Mouse (Mus musculus) small intestine, adult 2 months (tissue): Measurements from ENCODE around the gene Ube2j1.

Source experiments
- CTCF ChIP-seq: fragments of 200-500 bp; IDR thresholded peaks from 2 replicates; pipeline ENCODE4 v1.5.1; 2012; ENCODE audit warnings: low read depth, mild to moderate bottlenecking, control low read depth, inconsistent platforms, low read length, moderate library complexity, mixed read lengths; ENCODE audit not compliant: insufficient replicate concordance, insufficient read length; ENCODE audit errors: extremely low read depth
- POLR2A ChIP-seq: fragments of 200-500 bp; IDR thresholded peaks from 2 replicates; pipeline ENCODE4 v1.6.1; 2012; ENCODE audit warnings: low read depth, mild to moderate bottlenecking, control low read depth, inconsistent platforms, low read length, moderate library complexity

DNA sequence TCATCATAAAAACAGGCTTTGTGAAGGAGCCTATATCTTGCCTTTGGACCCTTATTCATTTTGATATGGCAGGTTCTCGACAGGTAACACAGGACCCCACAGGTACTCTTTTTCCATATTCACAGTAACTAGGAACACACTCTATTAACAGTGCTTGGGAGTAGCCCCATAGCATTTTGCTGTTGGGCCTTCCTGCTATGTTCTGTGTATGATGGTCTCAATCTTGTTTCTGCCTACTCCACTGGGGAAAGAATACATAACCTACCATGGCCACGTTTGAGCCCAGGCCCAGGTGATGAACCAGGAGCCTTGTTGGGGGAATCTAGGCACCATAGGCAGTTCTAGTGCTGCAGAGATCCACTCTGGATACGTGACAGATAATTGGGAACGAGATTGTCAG is 43.2 kb downstream of the Ube2j1 start:
- no peak for TF ChIP-seq CTCF
- no peak for TF ChIP-seq POLR2A
